Mouse (Mus musculus) B cell, adult 2 months (primary cell): ENCODE measurements at regions not wholly inside any gene's neighbourhood (a gene's known extent, or its start where the extent isn't known, plus 50 kb on each side); places are given as distances from the start of the nearest gene placed in this dataset.
A peak's percentile ranks its signal among the peaks of the same experiment; 100 is the strongest.
"Not testable (repeated sequence)": the region's sequence is repeated elsewhere in the genome, so short reads cannot be mapped to it uniquely, and the experiment has no call there.

Experiments
- DNase-seq, 2 experiments: peaks; one replicate each; pipeline ENCODE4 v3.0.0; 2022

DNA sequence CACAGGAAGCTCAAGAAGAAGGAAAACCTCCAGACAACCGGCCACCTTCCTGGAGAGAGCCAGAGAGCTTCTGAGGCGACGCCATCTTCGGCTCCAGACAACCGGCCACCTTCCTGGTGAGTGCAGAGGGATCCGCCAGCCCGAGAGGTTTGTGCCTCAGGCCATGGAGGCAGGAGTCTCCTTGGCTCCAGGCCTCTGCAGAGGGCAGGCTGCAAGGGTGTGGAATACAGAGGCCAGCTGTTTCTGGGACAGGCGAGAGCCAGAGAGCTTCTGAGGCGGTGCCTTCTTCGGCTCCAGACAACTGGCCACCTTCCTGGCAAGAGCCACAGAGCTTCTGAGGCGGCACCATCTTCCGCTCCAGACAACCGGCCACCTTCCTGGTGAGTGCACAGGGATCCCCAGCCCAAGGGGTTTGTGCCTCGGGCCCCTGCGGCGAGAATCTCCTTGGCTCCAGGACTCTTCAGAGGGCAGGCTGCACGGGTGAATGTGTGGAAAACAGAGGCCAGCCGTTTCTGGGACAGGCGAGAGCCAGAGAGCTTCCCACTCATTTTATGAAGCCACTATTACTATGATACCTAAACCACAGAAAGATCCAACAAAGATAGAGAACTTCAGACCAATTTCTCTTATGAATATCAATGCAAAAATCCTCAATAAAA, 441.4 kb downstream of the Arl6ip6 start:
- not testable (repeated sequence) for DNase-seq

DNA sequence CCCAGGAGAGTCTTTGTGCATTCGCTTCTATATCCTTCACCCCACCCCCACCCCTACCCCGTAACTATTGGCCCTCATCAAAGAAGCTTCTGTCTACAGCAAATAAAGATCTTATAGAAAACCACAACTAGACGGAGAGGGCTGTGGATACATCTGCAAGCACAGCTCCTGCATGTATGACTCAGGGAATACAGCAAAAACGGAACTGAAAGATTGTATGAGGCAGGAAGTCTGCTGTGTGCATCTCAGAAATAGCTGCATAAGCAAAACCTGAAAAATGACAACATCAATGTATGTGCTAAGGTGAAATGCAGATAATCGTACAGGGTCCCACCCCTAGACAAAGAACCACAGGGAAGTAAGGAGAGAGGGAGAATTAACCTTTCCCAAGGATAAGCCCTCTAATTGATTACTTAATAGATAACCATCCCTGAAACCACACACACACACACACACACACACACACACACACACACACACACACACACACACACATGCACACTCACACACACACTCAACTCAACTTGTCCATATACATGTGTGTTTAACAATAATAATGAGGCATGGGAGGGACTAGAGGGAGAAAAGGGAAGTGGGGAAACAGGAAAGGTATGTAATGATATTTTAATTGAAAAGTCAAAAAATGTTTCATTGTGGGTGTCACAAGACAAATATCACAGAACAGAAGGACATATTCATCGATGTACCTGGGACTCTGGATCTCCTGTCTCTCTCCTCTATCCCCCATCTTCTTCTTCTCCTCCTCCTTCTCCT, 416.6 kb downstream of the Rprm start:
- DNase-seq, result peak in 1 of 2 experiments; percentile 2

DNA sequence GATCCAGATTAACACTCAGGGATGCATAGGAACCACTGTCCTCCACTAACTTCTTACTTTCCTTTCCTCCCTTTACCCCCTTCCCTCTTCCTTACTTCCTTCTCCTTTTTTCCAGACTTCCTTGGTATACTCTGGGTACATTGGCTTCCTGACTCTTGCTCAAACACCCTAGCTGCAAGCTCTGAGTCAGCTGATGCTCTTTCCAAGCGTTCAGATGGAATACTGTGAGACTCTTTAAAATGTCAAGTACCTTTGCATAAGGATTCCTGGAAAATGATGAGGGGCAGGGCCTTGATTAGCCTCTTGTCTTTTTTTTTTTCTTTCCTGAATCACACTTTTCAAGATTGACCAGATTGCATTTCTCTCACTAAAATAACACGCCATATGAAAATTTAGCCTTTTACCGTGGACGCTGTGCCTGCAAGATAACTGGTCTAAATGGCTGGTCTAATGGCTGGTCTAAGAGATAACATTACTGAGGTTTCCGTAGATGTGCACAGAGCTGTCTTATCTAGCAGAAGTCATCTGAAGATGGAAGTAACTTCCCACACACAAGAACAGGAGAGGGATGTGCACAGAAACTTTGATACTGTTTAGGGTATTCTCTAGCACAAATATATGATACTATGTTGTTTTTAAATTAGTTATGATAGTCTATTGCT, 404.9 kb downstream of the Rprm start:
- DNase-seq, result no peak

DNA sequence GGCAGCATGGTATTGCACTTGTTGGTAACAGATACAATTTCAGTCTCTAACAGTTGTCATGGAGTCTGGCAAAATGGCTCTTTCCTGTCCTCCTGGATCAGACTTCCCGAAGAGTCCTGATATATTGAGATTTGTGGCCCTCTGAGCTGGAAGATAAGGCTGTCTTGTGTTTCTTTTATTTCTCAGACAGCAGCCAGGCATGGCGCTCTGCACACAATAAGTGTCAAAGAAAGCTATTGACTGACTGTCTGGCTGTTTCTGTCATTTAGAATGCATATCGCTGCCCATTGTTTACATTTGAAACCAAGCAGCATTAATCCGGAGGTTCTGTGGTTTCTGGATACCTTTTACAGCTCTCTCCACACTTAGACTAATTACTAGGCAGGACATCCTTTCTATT, 402.8 kb downstream of the Rprm start:
- no peak for DNase-seq

DNA sequence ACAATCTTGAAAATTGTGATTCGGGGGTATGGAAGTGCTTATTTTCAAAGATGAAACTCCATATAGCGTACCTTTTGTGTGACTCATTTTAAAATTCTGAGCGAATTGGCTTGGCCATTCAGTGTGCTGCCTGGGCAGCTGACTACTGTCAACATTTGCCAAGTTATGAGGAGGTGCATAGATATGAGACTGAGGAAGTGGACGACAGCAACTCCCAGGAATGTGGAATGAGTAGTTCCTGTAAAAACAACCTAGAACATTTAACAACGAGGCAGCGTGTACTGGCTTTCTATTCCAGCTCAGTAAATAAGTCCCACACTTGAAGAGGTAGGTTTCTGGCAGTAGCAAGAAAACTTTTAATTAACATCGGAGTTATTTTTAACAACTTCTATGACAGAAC, 398.1 kb downstream of the Rprm start:
- no peak for DNase-seq

DNA sequence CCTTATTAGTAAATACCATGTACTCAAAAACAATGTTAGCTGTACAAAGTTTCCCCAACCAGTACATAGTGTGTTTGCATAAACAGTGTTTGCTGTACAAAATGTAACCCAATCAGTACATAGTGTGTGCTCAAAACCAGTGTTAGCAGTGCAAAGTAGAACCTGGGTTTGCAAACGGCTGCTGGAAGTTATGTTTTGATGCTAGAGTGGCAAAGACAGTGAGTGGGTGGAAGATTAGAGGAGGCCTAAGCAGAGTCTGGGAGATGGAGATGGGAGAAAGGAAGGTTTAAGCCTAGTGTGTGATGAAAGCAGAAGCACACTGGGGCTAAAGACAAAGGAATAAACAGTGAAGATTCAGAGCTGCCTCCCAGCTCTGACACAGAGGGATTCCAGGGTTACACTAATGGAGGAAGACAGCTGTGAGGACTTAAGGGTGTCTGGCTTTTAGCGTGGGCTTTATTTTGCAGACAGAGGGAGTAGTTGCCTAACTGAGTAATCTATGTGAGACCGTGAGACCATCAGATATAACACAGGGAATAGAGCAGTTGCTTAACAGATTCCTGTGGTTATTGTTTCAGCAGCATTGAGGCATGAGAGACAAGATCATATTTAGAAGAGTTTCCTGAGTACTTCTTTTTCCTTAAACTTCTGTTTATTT, 396.0 kb downstream of the Rprm start:
- no peak for DNase-seq

DNA sequence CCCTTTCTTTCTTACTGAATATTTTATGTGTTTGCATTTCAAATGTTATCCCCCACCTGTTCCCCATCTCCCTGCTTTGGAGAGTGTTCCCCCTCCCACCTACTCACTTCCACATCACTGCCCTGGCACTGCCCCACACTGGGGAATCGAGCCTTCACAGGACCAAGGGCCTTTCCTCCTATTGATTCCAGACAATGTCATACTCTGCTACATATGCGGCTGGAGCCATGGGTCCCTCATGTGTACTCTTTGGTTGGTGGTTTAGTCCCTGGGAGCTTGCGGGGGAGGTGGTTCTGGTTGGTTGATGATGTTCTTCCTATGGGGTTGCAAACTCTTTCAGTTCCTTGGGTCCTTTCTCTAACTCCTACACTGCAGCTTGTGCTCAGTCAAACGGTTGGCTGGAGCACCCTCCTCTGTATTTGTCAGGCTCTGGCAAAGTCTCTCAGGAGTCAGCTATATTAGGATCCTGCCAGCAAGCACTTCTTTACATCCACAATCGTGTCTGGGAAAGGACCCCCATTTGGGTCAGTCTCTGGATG, 393.7 kb downstream of the Rprm start:
- DNase-seq, result no peak

DNA sequence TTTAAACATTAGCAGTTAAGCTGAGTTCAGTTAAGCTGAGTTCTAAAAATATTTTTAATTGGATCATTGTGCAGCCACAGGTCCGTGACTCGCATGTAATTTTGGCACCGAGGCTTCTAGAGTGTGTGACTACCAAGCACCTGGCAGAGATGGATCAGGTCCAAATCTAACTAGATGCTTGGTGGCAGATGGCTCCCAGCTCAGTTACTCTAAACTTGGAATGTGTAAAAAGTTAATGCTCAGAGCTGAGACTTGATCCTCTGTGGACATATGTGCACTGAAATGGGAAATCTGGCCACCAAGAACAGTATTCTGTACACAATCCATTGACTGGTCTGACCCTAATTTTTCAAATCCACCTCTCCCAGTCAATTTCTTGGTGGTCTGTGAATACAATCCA, 374.1 kb downstream of the Rprm start:
- no peak for DNase-seq

DNA sequence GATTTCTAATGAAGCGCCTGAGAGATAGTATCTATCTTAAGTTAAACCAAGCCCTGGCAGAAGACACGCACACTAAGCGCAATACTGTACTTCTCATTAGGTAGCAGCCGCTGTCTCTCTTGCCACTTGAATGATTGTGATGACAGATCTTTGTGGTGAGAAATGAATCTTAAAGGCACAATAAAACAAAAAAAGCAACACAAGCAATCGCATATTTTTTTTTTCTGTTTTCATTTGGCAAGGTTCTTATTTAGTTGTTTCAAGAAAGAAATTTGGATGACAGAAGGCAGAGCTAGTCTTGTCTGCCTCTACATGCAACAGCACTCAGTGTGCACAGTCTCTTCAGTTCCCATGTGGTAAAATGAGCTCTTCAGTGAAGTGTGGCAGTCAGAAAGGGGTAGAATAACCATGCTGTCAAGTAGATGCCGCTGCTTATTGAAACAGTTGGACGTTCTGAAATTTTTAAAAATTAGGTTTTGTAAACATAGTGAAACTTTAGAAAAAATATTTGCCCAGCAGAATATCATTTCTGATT, 372.2 kb downstream of the Rprm start:
- no peak for DNase-seq

DNA sequence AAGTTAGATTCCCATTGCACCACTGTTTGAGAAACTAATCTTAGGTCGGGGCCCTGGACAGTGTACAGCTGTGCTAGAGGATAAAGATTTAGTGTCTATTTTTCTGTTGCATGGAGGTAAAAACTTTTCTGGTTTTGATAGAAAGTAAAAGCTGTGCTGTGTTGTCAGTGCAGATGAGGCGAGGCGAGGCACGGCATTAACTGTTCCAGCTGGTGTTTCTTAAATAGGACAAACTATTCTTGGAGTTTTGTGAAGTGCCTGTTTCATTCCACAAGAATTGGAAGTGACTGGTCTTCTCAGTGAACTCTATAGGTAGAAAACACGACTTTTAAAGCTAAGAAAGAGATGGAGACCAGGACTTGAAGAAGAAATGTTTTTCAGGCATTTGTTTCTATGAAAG, 370.3 kb downstream of the Rprm start:
- no peak for DNase-seq

DNA sequence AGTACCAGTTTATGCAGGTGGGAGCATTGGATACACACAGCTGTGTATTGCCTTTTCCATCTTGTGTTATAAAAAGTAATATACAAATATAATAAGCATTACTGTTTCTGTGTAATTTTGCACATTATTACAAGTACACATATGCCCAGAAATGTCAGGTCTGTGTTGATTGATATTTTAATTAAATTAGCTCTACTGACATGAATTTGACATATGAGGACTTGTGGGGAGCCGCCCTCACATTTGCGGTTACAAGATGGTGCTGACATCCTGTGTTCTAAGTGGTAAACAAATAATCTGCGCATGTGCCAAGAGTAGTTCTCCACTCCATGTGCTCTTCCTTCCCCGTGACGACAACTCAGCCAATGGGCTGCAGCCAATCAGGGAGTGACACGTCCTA, 362.1 kb downstream of the Rprm start:
- DNase-seq, result no peak

DNA sequence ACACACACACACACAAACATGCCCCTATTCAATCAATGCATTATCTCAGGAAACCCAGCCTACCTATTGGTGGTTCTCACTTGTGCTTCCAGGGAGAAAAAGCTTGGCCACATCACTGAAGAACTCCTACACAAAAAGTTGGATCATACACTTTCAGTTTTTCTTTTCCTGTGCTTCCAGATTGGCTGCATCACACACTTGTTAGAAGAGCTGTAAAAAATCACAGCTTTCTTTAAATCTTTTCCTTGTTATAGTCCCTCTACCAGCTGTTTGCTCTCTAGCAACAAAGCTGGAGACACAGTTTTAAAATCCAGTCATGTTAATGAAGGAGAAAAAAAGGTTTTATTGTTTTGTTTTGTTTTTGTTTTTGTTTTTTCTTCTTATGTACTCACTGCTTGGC, 356.7 kb downstream of the Rprm start:
- DNase-seq, result no peak

DNA sequence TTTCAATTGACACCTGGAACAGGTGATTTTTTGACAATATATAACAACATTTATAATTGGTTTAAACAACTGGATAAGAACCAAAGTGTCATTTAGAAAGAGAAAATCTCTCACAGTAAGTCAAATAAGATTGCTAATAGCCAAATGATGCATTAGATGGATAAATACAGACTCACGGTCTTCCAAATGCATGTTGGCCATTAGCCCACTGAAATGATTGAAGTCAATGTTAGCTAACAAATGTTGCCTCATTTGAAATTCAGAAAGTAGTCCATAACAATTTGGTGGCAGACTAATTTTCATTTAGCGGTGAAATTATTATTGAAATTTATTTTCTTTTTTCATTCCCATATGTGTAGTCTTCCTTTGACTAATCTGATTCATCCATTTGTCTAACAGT, 354.9 kb downstream of the Rprm start:
- no peak for DNase-seq

DNA sequence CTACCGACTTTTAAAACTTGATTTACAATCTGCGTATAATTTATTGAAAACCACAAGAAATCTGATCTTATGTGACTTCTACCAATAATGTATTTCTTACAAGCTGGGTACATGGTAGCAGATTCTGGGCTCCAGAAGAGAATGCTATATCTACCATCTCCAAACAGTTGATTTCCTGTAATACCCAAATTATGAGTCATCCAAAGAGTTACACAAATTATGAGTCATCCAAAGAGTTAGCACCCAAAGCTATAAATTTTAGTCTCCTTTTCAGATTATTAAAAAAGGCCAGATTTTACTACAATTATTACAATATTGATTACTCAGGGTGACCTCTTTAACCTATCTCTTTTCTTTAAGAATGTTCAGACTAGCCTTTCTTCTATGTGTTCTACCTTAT, 321.9 kb downstream of the Rprm start:
- no peak for DNase-seq

DNA sequence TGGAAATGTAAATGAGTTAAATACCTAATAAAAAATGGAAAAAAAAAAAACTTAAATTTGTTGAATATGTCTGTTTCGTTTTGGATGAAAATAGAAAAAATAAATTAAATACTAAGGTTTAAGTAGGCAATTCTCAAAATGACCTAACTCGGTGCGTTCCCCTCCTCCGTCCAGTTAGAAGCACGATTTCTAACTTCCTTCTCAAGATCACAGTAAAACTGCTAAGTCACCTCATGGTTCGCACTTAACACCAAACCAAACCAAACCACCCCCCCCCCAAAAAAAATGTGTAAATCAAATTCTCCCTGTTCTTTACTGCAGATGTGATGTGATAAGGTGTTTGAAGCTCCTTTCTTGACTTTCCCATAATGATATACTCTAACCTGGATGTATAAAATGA, 303.3 kb downstream of the Rprm start:
- DNase-seq, result not testable (repeated sequence)

DNA sequence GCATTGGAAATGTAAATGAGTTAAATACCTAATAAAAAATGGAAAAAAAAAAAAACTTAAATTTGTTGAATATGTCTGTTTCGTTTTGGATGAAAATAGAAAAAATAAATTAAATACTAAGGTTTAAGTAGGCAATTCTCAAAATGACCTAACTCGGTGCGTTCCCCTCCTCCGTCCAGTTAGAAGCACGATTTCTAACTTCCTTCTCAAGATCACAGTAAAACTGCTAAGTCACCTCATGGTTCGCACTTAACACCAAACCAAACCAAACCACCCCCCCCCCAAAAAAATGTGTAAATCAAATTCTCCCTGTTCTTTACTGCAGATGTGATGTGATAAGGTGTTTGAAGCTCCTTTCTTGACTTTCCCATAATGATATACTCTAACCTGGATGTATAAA, 296.8 kb downstream of the Rprm start:
- not testable (repeated sequence) for DNase-seq

DNA sequence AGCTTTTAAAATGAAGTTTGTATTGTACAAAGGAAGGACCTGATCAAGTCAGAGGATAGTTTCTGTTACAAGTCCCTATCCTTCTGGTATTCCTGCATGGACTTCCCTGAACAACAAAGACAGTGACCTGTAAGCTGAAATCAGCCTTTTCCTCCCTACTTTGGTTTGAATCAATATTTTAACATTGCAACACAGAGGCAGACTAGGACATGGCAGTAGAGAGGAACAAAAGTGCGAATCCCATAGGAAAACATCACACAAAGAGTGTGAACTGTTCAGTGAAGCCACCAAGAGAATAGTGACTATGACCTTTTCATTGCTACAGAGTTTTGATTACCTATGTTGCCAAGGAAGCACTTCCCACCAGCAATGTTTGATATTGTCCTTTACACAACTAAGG, 288.7 kb downstream of the Rprm start:
- no peak for DNase-seq

DNA sequence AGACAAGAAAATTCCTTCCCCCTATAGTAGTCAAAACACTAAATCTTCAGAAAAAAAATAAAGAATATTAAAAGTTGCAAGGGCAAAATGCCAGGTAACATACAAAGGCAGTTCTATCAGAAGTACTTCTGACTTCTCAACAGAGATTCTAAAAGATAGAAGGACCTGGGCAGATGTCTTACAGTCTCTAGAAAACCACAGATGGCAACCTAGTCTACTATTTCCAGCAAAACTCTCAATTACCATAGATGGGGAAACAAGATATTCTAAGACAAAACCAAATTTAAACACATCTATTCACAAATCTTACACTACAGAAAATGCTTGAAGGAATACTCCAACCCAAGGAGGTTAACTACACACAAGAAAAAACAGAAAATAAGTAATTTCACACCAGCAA, 281.7 kb downstream of the Rprm start:
- no peak for DNase-seq

DNA sequence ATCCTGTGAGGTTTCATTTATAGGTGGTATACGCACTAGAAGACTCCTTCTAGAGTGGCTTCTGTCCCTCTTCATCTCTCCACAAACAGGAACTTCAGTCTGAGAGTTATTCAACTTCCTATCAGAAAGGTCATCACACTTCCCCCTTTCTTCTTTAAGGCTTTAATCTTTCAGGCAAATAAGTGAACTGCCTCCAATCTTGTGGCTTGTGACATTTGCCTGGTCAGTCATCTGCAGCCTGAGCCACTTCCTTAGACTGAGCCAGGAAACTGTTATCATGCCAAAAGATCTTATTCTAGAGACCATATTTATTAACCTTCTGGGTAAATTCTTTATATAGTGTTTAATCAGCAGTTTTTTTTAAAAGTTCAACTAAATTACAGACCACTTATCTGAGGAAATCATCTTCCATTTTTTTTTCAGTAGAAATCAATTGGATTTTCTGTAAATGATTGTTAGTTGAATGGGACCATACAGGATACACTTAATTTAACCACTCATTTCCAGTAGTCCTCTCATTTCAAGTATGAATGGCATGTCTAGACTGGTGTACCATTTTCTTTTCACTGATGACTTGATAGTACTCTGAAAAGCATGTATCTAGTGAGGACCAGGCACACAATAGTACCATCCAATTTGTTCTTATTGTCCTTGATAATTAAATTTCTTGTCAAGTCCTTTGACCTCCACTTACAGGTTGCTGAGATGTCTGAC, 234.4 kb downstream of the Rprm start:
- peak; percentile 25 to 35 for DNase-seq
